Mouse (Mus musculus) heart, postnatal 0 days (tissue): Measurements from ENCODE around the gene Rasal2.

Experiments
- CTCF ChIP-seq: IDR thresholded peaks from 2 replicates; pipeline ENCODE4 v1.5.1; 2016; ENCODE audit warnings: antibody characterized with exemption, control low read depth, low read depth
- EP300 ChIP-seq: IDR thresholded peaks from 2 replicates; pipeline ENCODE4 v1.6.1; 2016; ENCODE audit warnings: antibody characterized with exemption, low read depth

GRCm38 (mm10) chr1:157334834-157335233 lies 77.6 kb downstream of the Rasal2 start:
- no peak for TF ChIP-seq CTCF
- no peak for TF ChIP-seq EP300
